Mouse (Mus musculus): ENCODE measurements around the gene Esr1.

GRCm38 (mm10) chr10:4944725-4945124 is 333.3 kb downstream of the Esr1 start:
- TF ChIP-seq CTCF (IDR thresholded peaks at IDR 0.05; ENCODE audit: control insufficient read depth, insufficient read depth, low read length), result no peak
- TF ChIP-seq POLR2A (IDR thresholded peaks at IDR 0.05; ENCODE audit: borderline replicate concordance, control insufficient read depth, low read depth, low read length), result no peak

Measured in bone marrow, adult 2 months (tissue).